Mouse (Mus musculus) regulatory T cell (primary cell): ENCODE results near the gene Hoxd13.

Experiments
- in situ Hi-C: fragments of 300-600 bp; cut with MboI, MseI; formaldehyde crosslinking; loops from one replicate; pipeline ENCODE4 v1.15.1; 2025; ENCODE audit warnings: high pct_unique_total_duplicates

The Hoxd13 gene

DNA sequence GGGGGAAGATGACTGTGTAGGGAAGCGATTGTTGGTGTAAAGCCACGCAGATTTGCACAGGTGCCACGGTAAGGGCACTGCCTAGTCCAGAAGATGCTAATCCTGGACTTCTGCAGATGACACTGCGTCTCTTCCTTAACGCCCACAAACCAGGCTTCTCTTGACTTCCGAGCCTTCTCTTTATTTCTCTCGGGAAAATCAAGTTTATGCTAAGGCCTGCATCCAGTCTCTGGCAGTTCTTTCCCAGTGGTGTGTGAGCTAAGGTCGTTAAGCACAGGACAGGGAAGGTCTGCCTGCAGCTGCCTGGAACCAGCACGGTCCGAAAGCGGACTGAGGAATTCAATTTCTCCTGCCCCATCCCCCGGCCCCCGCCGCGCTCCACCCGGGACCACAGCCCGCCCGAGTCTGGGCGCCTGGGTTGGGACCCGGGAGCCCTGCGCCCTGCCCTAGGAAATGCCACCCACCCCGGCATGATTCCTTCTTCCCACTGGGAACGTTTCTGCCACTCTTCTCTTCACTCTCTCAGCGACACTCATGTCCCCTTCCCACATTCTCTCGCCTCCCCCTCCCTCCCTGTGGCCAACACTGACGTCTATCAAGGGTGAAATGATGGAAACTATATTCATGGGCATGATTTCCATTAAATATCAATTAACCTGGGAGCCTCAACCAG, 35.7 kb downstream of the Hoxd13 start:
- in situ Hi-C loops = no loop called here

DNA sequence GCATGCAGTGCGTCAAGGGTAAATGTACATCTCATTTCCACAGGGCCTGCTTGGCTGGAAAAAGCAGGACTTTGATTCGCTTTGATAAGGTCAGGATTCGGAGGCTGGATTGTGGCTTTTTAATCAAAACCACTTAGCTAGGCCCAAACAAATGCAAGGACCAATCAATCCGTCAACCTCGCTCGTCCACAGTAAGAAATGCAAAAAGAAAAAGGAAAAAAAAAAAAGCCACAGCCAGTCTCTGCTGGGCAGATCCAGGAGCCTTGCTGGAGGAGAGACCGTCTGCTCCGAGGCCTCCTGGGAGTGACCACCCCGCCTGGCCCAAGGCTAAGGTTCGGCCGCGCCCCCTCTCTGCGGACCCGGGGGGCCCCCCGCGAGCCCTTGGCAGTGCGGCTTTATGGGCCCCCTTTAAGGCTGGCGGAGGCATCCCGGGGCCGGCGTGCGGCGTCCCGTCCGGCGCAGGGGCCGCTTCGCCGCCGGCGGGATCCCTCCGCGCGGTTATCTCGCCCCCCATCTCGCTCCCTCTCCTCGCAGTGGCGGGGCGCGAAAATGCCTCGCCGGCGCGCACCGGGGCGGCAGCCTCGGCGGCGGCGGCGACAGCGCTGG, 36.4 kb downstream of the Hoxd13 start, which contains the start of gene Hoxd8:
Gene Hoxd8, plus strand, starts transcription at position 223 of the 606 bp plus-strand sequence.
- in situ Hi-C loops = no loop called here

DNA sequence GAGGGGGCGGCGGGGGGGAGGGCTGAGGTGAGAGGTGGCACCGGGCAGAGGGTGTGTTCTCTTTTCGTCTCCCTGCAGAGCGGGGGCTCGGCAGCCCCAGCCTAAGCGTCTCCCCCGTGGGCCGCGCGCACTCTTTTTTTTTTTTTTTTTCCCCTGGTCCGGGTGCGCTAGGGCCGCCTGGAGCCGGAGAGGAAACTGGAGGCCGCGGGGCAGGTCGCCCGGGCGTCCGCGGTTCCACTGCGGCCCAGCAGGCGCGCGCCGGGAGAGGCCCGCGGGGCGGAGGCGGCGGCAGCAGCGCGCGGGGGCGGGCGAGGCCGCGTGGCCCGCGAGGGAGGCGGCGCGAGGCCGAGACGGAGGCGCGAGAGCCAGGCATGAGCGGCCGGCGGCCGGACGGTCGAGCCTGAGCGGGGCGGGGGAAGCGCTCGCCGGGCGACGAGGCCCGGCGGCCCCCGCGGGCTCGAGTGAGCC, 36.9 kb downstream of the Hoxd13 start:
- in situ Hi-C loops = no loop called here

DNA sequence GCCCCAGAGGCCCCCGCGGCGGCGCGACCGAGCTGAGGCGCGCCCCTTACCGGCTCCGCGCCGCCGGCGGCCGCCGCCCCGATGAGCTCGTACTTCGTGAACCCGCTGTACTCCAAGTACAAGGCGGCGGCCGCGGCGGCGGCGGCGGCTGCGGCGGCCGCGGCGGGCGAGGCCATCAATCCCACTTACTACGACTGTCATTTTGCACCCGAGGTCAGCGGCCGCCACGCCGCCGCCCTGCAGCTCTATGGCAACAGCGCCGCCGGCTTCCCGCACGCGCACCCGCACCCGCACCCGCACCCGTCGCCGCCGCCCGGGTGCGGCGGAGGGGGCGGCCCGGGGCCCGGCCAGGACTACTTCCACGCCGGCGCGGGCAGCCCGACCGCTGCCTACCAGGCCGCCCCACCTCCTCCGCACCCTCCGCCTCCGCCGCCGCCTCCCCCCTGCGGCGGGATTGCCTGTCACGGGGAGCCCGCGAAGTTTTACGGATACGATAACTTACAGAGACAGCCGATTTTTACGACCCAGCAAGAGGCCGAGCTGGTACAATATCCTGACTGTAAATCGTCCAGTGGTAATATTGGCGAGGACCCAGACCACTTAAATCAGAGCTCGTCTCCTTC, 37.5 kb downstream of the Hoxd13 start:
- in situ Hi-C loops = no loop called here

DNA sequence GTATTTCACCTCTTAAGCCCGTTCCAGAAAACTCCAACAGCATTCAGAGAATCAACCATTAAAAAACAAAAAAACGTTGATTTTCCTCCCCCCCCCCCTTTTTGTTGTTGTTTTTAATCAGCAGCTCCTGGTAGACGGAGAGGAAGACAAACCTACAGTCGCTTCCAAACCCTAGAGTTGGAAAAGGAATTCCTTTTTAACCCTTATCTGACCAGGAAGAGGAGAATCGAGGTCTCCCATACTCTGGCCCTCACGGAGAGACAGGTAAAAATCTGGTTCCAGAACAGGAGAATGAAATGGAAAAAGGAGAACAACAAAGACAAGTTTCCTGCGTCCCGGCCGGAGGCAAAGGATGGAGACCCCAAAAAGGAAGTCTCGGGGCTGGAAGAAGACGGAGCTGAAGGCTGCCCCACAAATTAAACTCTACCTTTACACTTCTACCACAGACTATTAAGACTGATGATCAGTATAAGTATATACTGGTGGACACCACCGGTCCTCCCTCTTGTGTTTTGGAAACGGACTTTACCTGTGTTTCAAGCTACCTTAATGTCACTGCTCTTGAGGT, 38.4 kb downstream of the Hoxd13 start:
- in situ Hi-C loops = no loop called here

DNA sequence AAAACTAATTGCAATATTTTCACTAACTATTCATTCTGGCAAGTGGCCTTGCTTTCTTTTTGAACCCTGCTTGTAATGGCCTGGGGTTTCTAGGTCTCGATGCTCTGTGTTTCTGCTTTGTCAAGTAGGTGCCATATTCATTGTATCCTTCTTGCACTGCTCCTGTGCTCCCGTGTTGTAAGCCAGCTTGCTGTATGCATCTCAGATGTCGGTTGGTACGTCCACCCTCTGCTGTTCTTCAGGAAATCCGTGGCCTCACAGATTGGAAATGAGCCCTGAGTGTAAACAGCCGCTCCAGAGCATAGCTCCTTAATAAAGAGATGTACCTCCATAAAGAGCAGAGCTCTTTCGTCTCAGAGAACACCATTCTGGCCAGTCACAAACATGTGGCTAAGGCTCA, 39.5 kb downstream of the Hoxd13 start:
- in situ Hi-C loops = no loop called here

DNA sequence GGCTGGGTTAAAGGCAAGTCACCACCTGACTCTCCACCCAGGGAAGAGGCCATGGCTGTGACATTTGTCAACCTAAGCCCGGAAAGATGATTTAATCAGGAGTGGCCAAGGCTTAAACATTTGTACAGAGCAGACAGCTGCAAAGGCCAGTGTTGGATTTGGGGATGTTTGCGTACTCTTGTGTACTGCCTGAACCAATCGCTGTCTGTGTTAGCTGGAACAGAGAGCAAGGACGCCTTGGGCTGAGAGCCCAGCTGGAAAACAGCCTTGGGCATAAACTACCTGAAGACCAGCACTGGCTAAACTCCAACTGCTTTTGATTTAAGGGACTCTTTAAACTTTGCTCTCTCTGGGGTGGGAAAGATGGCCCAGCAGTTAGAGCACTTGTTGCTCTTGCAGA, 40.6 kb downstream of the Hoxd13 start:
- in situ Hi-C loops = no loop called here

DNA sequence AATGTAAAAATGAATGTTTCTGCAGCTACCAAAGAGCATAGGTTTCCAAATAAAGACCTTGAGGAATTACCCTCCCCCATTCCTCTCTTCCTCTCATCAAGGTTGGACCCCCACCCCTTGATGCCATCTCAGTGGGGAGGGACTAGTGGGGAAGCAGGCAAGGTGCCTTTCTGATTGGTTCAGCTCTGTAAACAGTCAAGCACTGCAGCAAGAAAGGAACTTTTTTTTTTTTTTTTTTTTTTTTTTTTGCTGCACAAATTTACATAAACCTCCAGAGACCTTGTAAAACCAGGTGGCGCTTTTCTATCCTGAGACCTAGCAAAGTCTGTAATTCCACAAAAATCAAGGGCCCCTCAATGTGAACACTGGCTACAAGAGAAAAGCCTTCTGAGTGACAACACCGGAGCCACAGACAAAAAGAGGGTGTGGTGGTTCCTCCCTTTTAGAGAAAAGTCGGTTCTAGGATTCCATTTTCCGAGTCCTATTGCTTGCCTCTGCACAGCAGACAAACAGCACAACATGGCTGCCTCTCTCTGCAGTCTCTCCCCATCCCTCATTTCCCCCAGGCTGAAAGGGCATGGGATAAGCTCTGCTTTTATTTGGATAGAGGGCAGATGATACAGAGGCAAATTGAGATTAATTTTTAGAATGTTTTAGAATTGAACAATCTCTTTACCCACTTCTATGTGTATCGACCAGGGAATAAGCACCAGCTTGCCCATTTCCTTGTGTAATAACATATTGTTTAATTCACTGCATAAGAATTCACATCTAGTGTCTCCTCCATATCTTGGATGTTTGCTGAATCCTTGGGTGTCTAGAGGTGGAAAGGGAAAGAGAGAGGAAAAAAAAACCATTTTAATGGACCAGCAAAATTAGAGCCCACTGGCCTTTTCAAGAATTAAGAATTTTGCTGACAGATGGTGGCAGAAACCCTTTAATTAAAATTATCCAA, 41.6 kb downstream of the Hoxd13 start:
- in situ Hi-C loops = loop anchor here (10.0 kb wide), 1 partner anchor 115 kb away; the partner anchor contains the start of gene Mtx2

DNA sequence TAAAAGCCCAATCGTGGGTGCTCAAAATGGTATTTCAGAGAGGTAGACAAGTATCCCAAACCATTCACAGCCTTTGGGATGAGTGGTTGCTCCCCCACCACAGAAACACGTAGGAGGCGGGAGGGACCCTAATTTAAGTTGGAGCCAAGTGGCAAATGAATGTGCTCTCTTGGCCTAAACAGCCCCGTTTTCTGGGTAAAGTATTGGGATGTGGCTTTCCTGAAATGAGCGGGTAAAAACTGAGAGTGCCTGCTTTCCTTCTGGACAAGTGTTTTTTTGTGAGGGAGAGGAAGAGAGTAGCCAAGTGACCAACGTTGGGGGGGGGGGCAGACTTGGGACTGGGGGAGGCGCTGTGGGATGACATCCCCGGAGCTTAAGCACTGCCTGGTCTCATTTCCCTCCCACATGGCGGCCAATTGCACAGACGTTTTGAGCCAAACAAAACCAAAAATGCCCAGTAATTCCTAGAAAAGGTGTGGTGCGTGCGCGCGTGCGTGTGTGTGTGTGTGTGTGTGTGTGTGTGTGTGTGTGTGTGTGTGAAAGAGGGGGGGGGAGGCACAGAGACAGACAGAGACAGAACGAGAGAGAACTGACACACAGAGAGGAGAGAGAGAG, 42.9 kb downstream of the Hoxd13 start:
- in situ Hi-C loops = loop anchor here (10.0 kb wide), 1 partner anchor 114 kb away; the partner anchor contains the start of gene Mtx2

DNA sequence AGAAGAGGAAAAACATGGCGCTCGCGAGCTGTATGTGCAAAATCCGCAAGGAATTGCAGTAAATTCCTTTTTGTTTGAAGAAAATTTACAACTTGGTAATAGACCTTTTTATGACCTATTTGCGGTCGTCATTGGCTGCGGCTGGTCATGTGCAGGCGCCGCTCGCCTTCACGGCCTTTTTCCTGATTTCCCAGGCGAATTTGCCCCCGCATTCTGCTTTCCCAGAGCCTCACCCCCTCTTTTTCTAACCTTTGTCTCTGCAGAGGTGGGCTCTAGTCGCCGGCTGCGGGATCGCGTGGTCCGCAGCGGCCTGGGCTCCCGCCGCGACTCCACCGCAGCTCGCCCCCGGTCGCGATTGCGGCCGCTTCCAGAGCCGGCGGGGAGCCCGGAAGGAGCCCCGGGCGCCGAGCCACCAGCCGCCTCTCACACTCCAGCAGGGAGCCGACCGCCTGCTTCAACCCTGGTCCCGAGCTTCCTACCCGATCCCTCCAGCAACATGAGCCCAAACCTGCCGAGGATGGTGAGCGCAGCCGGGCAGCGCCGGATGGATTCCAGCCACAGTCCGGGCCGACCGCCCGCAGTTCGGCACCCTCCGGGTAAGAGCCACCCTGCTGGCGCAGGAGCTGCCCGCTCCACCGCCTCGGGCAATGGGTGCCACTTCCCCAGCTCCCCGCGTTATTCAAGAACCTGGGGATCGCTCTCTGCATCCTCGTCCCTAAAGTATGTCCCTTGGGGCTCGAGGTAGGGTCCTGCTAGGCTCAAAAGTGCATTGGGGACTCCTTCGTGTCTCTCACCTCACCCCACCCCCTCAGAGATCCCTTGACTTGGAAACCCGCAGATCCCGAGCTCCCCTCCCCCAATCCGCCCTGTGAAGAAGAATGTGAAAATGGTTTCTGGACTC, 43.9 kb downstream of the Hoxd13 start, which contains the start of the genes Hoxd3 and Hoxd4:
Gene Hoxd3, plus strand, starts transcription at position 207 of the 901 bp plus-strand sequence.
Gene Hoxd4, plus strand, starts transcription at position 209 of the 901 bp plus-strand sequence.
- in situ Hi-C loops = loop anchor here (10.0 kb wide), 1 partner anchor 113 kb away; the partner anchor contains the start of gene Mtx2

DNA sequence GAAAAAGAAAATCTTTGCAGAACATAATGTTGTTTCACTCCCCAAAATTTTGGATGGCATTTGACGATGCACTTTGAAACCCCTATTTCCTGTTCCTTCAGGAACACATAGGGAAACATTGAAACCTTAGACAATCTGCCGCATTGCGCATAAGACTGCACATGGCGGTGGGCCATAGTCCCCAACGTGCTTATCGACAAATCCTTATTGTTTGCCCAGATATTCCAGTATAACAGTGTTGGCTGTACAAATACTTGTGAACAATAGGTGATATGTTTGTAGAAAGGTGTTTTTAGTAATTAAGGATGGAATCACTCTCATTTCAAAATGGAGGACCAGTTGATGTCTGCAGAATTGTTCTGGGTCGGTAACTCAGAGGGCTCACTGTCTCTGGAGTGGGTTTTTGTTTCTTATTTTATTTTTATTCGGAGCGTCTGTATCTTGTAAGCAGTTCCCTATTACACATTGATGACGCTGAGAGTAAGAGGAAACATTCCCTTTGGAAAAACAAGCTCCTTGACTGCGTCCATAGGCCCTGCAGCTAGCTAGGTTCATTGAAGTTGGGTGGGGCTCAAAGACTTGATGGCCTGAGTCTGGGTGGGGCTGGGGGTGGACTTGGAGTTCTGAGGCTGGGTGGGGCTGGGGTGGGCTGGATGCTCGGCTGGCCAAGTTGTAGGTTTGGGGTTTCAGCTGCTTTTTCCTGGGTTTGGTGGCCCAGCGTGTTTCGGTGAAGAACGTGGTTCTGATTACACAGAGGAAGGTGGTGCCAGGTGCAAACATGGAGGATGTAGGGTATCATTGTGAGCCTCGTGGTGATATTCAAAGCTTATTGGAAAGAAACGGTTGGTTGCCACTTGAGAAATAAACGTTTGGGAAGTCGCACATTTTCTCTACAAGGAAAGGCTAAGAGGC, 45.4 kb downstream of the Hoxd13 start:
- in situ Hi-C loops = loop anchor here (10.0 kb wide), 1 partner anchor 111 kb away; the partner anchor contains the start of gene Mtx2

DNA sequence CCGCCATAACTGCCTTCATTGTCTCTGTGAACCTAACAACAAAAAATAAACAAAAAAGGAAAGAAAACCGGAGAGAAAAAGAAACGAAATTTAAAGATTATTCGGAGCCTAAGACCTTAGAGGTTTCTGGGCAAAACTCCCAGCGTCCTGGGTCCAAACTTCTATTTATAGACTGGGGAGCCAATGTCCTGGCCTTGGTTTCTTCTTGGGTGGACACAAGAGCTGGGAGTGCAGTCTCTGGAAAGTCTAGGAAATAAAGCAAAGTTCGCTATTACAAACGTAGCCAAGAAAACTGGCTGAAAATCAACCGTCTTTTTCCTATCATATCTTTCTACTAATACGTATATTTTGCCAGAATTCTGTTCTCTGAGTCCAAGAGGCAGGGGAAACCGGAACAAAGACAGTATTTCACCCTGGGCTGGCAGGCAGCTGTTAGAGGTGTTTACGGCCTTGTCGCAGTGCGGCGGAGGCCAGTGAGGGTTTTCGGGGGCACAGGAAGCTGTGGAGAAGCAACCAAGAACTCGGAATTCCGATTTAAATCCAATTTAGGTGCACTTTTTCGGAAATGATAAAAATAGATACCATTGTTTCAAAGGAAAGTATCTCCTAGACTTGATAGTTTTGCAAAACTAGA, 46.2 kb downstream of the Hoxd13 start:
- in situ Hi-C loops = loop anchor here (10.0 kb wide), 1 partner anchor 111 kb away; the partner anchor contains the start of gene Mtx2

DNA sequence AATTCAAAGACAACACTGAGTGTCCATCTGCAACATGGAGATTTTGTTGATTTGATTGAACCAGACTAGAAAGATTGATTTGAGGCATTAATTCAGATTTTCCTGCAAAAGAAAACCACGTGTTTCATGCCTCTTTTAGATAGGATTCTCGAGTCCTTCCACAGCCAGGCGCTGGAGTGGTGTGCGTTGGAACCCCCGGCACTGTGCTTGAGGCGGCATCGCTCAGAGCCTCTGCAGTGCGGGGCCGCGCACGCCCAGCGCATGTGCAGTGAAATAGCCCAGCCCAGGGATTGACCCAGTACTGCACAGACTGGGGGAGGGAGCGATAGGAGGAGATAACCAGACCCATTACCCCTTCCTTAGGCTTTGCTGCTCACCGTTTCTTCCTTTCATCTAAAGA, 46.8 kb downstream of the Hoxd13 start:
- in situ Hi-C loops = loop anchor here (5.0 to 10.0 kb wide), 3 partner anchors 110 to 427 kb away; partner anchors contain the start of gene Mtx2

DNA sequence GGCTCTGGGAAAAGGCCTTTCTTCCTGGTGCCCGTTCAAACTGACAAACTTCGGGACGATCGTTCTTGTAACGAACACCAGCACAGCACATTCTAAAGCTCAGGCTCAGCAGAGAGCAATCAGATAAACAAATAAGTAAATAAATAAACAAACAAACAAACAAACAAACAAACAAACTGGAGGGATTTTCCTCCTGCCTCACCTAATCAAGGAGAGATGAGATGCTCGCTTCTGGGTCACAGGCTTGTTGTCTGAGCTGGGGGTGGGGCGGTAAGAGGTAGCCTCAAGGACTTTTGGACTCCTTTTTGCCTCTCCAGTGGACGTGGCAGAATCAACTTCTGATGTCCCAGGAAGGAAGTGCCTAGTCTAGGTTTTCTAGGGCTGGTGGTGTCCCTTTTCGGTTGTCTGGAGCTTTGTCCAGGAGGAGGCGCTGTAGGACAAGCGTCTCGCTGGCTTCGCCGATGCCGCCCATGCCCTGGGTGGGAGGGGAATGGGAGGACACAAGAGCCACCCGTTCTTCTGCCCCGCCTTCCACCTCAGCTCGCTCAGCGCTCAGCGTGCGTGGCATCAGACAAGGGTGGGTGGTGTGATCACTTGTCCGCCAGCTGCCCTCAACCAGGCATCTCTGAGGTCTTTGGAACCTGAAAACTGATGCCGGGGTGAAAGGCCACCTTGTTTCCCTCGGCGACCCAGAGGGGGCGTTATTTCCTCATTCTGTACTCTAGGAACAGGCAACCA, 47.6 kb downstream of the Hoxd13 start:
- in situ Hi-C loops = loop anchor here (5.0 to 10.0 kb wide), 3 partner anchors 109 to 427 kb away; partner anchors contain the start of gene Mtx2

DNA sequence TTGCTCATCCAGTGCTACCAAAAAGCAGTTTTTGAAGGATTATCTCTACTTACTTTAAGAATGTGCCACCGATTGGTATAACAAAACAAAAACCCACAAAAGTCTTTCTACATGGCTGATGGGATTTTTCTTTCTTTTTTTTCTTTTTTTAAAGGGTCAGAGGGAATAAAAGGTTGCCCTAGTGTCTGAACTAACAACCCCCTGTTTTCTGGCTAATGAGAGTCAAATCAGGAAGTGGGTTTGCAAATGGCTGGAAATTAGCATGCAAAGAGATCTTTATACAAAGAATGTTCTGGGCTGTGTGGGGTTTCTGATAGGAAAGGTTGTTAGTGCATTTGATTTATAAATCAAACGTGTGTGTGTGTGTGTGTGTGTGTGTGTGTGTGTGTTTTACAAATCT, 52.3 kb downstream of the Hoxd13 start:
- in situ Hi-C loops = no loop called here

DNA sequence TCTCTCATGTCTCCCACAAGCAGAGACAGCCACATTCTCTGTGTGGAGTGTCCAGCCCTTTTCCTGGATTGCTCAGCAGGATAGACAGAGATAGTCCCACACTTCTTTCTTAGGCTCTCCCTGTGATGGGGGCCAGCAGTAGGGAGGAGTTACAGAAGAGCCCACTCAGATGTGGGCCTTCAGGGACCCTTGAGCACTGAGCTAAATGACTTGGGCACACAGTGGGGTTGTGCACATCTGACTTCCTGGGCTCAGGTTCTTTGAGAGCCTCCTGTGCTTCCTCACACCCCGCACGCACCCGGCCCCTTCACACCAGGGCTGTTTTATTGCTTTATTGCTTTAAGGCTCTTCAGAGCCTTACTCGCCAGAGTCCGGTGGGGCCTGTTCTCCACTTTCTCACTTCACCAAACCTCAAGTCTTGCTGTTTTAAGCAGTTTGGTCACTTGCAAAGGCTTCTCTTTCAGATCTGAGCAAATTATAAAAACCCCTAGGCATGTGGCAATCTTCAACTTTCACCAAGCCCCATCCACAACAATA, 52.9 kb downstream of the Hoxd13 start:
- in situ Hi-C loops = no loop called here
